7 mouse cellular contexts compared by ENCODE assay signal in genomic region chr4:41658566-41659384, GRCm38 (mm10). TPM values are rescaled to one million over a fixed set of nuclear protein-coding genes. Genes with fewer than 3 reads are reported as not detected.
DNase-seq lines count a peak whose midpoint lies in the region; ATAC-seq and TF ChIP-seq lines count a peak whose summit lies in the region.

No protein-coding gene starts in this region.

- no peak for TF ChIP-seq CTCF in lung, postnatal 0 days (IDR thresholded peaks at IDR 0.05)
- no peak for TF ChIP-seq CTCF in layer of hippocampus, adult 2 months (conservative IDR thresholded peaks at IDR 0.05)

- H3K9me3 ChIP-seq in lung, postnatal 0 days (ENCODE audit: low read length) = no peaks in the 10 kb centered on the region
- no peaks in the 10 kb centered on the region for H3K9me3 ChIP-seq in embryonic facial prominence, embryonic 14.5 days (ENCODE audit: control insufficient read depth, low read length)
- no peaks in the 10 kb centered on the region for H3K9me3 ChIP-seq in neural tube, embryonic 14.5 days (ENCODE audit: control insufficient read depth, low read length)

- H3K4me3 ChIP-seq in lung, postnatal 0 days (ENCODE audit: low read depth, low read length) = no peak overlapping the region
- no peak overlapping the region for H3K4me3 ChIP-seq in embryonic facial prominence, embryonic 14.5 days (ENCODE audit: low read depth, low read length)
- no peak overlapping the region for H3K4me3 ChIP-seq in neural tube, embryonic 14.5 days (ENCODE audit: low read depth, low read length)
- H3K4me3 ChIP-seq in layer of hippocampus, adult 2 months = no peak overlapping the region

- no peak overlapping the region for H3K9ac ChIP-seq in lung, postnatal 0 days (replicated peaks; ENCODE audit: low read depth)
- no peak overlapping the region; the same call in 1 of the 2 replicates for H3K9ac ChIP-seq in embryonic facial prominence, embryonic 14.5 days (ENCODE audit: low read depth, low read length)
- 0 out of 2 replicates have a peak overlapping the region, but pooled peaks have one; percentile 16 for H3K9ac ChIP-seq in neural tube, embryonic 14.5 days (replicated peaks; ENCODE audit: low read depth, low read length)

- 32% methylated on average over 25 of the region's 25 CpGs for WGBS in lung, postnatal 0 days
- 24% methylated on average over 16 of the region's 25 CpGs for WGBS in embryonic facial prominence, embryonic 14.5 days
- WGBS in neural tube, embryonic 14.5 days = 10% methylated on average over 18 of the region's 25 CpGs

- ATAC-seq in lung, postnatal 0 days = peak; percentile 32; the same call in 1 of the 2 replicates
- ATAC-seq in embryonic facial prominence, embryonic 14.5 days (ENCODE audit: low read depth) = 0 out of 2 replicates have a peak, but pooled peaks have one; percentile 13
- ATAC-seq in neural tube, embryonic 14.5 days (ENCODE audit: low read depth) = peak; percentile 19; the same call in 1 of the 2 replicates

- no peak overlapping the region for H3K4me2 ChIP-seq in lung, postnatal 0 days (replicated peaks; ENCODE audit: low read depth, low read length)
- 0 out of 2 replicates have a peak overlapping the region, but pooled peaks have one; percentile 15 for H3K4me2 ChIP-seq in embryonic facial prominence, embryonic 14.5 days (ENCODE audit: low read depth, low read length)
- no peak overlapping the region for H3K4me2 ChIP-seq in neural tube, embryonic 14.5 days (ENCODE audit: low read depth, low read length)

- DNase-seq in lung, postnatal 0 days (ENCODE audit: low spot score) = no peak
- no peak for DNase-seq in lung, postnatal 10 days
- DNase-seq in embryonic facial prominence, embryonic 14.5 days (ENCODE audit: low spot score) = no peak
- DNase-seq in kidney, postnatal 14 days = peak; percentile 71
- no peak for DNase-seq in layer of hippocampus, adult 2 months (ENCODE audit: low spot score in 2 of 2)
- no peak for DNase-seq in spleen, postnatal 4 days (ENCODE audit: low spot score in 2 of 2)

- H3K4me1 ChIP-seq in lung, postnatal 0 days (ENCODE audit: insufficient read depth, low read depth, low read length) = no peaks in the 10 kb centered on the region
- peaks cover 13% of the 10 kb centered on the region for H3K4me1 ChIP-seq in embryonic facial prominence, embryonic 14.5 days (ENCODE audit: control insufficient read depth, insufficient read depth, low read length)
- H3K4me1 ChIP-seq in neural tube, embryonic 14.5 days (ENCODE audit: control insufficient read depth, insufficient read depth, low read length) = peaks cover 24% of the 10 kb centered on the region

- no peak overlapping the region for H3K27ac ChIP-seq in lung, postnatal 0 days (ENCODE audit: low read length)
- no peak overlapping the region for H3K27ac ChIP-seq in embryonic facial prominence, embryonic 14.5 days (replicated peaks; ENCODE audit: low read depth, low read length)
- H3K27ac ChIP-seq in neural tube, embryonic 14.5 days (ENCODE audit: low read depth, low read length) = no peak overlapping the region
- H3K27ac ChIP-seq in layer of hippocampus, adult 2 months = no peak overlapping the region

- no peak for TF ChIP-seq EP300 in lung, postnatal 0 days (IDR thresholded peaks at IDR 0.05)

- no peaks in the 10 kb centered on the region for H3K27me3 ChIP-seq in lung, postnatal 0 days (replicated peaks; ENCODE audit: insufficient read depth, low read length)
- no peaks in the 10 kb centered on the region; the same call in 1 of the 2 replicates for H3K27me3 ChIP-seq in embryonic facial prominence, embryonic 14.5 days (replicated peaks; ENCODE audit: control insufficient read depth, insufficient read depth, low read length)
- H3K27me3 ChIP-seq in neural tube, embryonic 14.5 days (ENCODE audit: control insufficient read depth, insufficient read depth, low read length) = no peaks in the 10 kb centered on the region

- no peaks in the 10 kb centered on the region for H3K36me3 ChIP-seq in lung, postnatal 0 days (ENCODE audit: insufficient read depth, low read length)
- peaks cover 8% of the 10 kb centered on the region; the same call in 1 of the 2 replicates for H3K36me3 ChIP-seq in embryonic facial prominence, embryonic 14.5 days (ENCODE audit: control insufficient read depth, insufficient read depth, low read length)
- 0 out of 2 replicates have a peak, but pooled peaks cover 3% of the 10 kb centered on the region for H3K36me3 ChIP-seq in neural tube, embryonic 14.5 days (ENCODE audit: control insufficient read depth, insufficient read depth, low read length)

RNA-seq across cellular contexts. Expression of gene Enho, which starts 18.7 kb away (rescaled TPM):
- polyA plus RNA-seq in lung, postnatal 0 days (2015; fragmentation: Nextera tagmentation; extraction: Ambion mirVana) = 18.9 and 25.0 TPM in 2 replicates
- 22.7 and 26.0 TPM in 2 replicates for polyA plus RNA-seq in embryonic facial prominence, embryonic 14.5 days (2014; fragmentation: Nextera tagmentation; extraction: Ambion mirVana)
- 109 and 134 TPM in 2 replicates for polyA plus RNA-seq in neural tube, embryonic 14.5 days (2014; fragmentation: Nextera tagmentation; extraction: Ambion mirVana)
- 10 to 100 TPM; 59.7 to 62.0 TPM for total RNA-seq in layer of hippocampus, adult 2 months (2021)

RNA-seq across cellular contexts. Expression of gene Cntfr, which starts 38.1 kb away (rescaled TPM):
- 0.77 and 1.1 TPM in 2 replicates for polyA plus RNA-seq in lung, postnatal 0 days (2015; fragmentation: Nextera tagmentation; extraction: Ambion mirVana)
- 12.8 and 13.0 TPM in 2 replicates for polyA plus RNA-seq in embryonic facial prominence, embryonic 14.5 days (2014; fragmentation: Nextera tagmentation; extraction: Ambion mirVana)
- polyA plus RNA-seq in neural tube, embryonic 14.5 days (2014; fragmentation: Nextera tagmentation; extraction: Ambion mirVana) = 15.6 and 19.9 TPM in 2 replicates
- total RNA-seq in layer of hippocampus, adult 2 months (2021) = 10 to 100 TPM; 96.5 to 98.8 TPM

RNA-seq across cellular contexts. Expression of gene Il11ra1, which starts 41.0 kb away (rescaled TPM):
- polyA plus RNA-seq in lung, postnatal 0 days (2015; fragmentation: Nextera tagmentation; extraction: Ambion mirVana) = 62.1 and 72.6 TPM in 2 replicates
- polyA plus RNA-seq in embryonic facial prominence, embryonic 14.5 days (2014; fragmentation: Nextera tagmentation; extraction: Ambion mirVana) = 317 and 362 TPM in 2 replicates
- polyA plus RNA-seq in neural tube, embryonic 14.5 days (2014; fragmentation: Nextera tagmentation; extraction: Ambion mirVana) = 26.2 and 47.2 TPM in 2 replicates
- total RNA-seq in layer of hippocampus, adult 2 months (2021) = 10 to 100 TPM; 39.1 to 43.3 TPM

RNA-seq across cellular contexts. Expression of gene Rpp25l, which starts 54.6 kb away (rescaled TPM):
- 45.6 and 51.8 TPM in 2 replicates for polyA plus RNA-seq in lung, postnatal 0 days (2015; fragmentation: Nextera tagmentation; extraction: Ambion mirVana)
- 67.4 and 68.7 TPM in 2 replicates for polyA plus RNA-seq in embryonic facial prominence, embryonic 14.5 days (2014; fragmentation: Nextera tagmentation; extraction: Ambion mirVana)
- polyA plus RNA-seq in neural tube, embryonic 14.5 days (2014; fragmentation: Nextera tagmentation; extraction: Ambion mirVana) = 61.3 and 65.5 TPM in 2 replicates
- total RNA-seq in layer of hippocampus, adult 2 months (2021) = 10 to 100 TPM; 29.4 to 31.0 TPM
